Mouse (Mus musculus) frontal cortex, adult (tissue): ENCODE measurements at regions not wholly inside any gene's neighbourhood (a gene's known extent, or its start where the extent isn't known, plus 50 kb on each side); places are given as distances from the start of the nearest gene placed in this dataset.

Experiments used
- ATAC-seq: cut with Nextera tagmentation; 2 replicates; pipeline ENCODE4 v1.9.2; 2017; ENCODE audit warnings: mild to moderate bottlenecking, moderate library complexity, mixed read lengths; ENCODE audit not compliant: low TSS enrichment

DNA sequence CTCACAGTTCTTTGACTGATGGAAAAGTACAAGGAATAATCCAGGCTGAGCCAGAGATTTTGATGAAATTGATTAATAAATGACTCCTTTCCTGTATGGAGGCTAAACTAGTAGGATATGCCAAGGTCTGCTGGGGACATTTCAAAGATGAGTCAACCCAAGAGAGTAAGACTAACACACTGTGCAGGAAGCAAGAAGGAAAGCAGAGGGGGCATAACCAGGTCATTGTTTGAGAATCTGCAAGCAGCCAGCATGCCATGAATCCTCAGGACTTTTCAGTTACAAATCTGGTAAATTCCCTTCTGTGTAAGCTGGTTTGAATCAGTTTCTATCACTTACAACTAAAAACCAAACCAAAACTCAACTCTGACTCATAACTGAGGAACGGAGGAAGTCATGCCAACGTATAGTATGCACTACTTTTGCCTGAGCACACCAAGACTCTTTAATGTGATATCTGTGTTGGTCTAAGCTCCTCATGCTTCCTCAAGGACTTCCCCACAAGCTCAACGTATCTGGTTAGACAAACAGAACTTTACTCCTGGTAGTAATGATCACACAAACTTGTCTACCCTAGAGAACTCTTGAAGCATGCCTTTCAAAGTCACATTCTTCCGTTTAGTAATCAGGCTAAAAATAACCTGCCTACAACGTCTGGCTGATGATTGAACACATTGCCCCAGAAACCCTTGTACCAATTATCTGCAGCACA, 314.0 kb upstream of the Adamts9 start:
- ATAC-seq = no peak

DNA sequence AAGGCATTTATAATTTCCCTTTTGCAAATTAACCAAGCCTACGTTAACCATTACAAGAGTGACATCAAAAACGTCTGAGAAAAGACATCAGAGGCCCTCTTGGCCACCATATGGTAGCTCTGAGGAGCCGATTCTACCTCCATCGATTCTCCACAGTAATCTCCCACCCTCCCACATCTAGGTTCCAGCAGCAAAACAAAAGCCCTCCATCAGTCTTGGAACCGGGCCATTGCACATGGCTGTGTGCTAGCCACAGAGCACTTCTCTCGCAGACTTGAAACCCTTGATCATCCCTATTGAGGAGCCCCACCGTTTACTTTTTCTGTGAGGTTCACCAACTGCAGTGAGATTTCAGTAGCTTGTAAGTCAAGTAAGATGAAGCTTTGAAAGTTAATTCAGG, 310.5 kb upstream of the Adamts9 start:
- no peak for ATAC-seq

DNA sequence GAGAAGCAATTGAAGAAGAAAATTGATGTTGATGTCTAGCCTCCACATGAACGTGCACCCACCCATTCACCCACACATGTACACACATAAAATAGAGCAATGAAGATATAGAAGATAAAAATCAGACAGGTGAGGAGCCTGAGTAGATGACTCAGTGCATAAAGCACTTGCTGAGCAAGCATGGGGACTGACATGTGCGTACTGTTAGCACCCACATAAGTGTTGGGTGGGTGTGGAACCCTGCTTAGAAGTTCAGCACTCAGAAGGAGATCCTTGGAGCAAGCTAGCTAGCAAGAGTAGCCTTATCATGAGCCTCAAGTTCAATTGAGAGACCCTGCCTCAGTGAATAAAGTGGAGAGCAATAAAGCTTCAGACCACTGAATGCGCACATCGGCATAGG, 305.7 kb upstream of the Adamts9 start:
- peak; percentile 83 for ATAC-seq

DNA sequence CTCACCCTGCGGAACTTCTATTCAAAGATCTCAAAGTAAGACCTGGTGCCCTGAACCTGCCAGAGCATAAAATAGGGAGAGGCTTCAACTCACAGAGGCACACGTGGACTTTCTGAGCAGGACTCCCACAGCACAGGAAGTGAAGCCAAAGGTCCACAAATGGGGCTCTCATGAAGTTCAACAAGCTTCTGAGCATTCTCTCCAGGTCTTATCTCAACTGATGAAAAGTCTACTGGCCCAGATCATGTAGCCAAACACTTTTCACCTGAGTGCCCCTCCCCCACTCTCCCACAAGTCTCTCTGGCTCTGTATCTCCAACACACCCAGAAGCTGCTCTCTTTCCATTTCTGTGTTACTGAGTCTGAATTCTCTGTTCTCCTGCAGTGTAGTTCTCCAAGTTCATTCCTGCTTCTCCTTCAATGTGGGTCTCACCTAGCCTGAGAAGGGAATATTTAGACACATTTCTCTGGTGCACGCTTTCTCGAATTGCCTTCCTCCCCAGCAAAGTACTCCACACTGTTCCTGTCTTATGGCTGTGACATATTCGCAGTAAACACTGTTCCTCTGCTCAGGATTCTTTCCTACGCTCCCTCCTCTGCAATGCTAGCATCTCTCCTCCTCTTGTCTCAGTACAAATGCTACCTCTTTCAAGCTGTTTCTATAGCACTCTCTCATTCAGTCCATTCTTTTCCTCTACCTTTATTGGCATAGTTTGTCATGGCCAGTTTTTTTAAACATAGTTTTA, 303.4 kb upstream of the Adamts9 start:
- ATAC-seq = peak; percentile 95

DNA sequence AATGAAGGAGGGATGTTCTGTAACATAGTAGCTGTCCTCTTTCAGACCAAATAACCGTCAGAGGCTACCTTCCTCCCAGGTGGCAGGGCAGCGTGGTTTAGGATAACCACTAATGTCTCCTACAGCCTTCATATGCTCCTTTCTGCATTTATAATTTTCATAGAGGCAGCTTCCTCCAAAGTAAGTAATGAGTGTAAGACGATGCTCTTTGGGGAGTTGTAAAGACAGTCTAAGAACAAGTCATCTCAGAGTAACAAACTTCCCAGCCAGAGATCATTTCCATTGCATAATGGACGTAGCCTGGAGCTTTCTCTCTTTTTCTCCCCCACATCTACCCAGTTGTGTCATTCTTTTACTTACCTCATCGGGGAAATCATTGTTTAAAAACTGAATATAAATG, 292.3 kb upstream of the Adamts9 start:
- ATAC-seq = no peak

DNA sequence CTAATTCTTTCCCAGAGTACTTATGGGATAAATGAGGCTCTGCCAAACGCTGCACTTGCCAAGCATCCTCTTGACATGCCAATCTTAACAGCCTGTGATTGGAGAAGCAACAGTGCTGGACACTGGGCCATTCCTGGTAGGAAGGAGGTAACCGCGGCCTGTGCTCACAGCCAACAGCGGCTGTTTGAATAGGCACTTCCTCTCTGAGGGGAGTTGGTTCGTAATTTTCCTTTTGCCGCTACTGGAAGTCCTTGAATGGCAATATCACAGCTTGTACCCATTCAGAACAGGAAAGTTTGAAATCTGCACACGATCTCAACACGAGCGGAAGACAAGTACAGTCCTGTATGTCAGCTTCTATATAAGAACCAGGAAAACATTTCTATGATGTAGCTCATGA, 289.3 kb upstream of the Adamts9 start:
- no peak for ATAC-seq

DNA sequence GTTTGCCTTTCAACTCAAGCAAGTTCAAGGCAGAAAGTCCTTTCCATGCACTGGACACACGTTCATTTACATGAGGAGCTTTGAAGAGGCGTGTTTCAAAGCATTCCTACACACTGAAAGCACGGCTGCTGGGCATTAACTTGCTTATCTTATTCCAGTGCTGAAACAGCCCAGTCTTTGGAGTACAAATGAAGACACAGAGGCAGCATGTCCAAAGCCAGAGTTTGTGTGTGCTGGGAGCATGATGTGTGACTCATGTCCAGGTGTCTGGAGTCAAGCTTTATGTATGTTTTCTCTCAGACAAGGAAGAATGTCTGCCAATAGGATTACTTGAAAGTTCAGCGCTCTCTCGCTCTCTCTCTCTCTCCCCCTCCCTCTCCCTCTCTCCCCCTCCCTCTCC, 287.2 kb upstream of the Adamts9 start:
- ATAC-seq = no peak

DNA sequence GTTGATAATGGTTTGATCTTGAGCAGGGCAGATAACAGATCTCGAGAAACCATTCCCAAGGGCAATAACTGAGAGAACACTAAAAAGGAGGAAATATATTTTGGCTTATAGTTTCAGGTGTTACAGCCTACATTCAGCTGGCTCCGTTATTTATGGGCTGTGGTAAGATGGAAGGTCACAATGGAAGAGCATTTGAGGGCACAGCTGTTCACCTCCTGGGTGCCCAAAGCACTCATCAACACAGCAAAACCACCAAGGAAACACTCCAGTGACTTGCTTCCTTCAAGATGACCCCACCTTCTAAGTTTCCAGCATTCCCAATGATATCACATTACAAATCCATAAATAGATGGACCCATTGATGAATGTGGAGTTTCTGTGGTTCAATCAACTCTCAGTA, 286.0 kb upstream of the Adamts9 start:
- ATAC-seq = no peak

DNA sequence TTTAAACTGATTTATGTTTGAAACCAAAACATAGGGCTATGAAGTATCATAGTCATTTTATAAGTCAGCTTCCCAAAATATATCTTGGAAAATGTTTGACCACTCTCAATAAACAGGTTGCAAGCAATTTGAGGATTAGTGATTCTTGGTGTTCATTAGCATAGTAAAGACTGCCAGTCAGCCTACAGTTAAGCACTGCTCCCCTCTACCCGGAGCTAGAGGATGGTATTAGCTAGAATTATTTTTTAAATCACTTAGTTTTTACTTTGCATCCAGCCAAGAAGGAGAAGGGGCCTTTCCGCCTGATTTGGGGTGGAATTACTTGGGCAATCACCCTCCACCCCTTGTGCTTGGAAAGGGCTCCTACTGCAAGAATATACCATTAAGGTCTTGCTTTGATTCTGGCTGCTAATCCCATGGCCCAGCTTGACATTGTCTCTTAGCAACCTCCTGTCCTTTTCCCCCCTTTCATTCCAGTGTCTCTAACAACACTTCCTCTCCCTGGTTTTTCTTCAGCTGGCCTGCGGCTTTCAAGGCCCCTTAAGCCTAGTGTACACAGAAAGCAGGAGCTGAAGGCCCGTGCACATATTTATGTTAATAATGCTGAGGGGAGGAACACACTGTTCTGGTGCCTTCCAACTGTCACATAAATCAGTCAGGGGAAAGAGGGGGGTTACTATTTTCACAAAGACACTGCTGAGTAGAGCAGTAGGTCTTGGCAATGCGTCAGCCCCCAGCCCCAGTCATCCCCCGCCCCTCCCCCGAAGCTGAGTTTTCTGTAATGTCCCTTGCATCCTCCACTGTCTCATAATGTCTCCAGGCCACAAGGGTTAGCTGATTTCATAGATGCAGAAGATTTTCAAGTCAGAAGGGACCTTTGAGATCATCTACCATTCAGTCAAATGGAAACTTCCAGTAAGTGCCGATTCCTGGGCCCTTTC, 280.6 kb upstream of the Adamts9 start:
- ATAC-seq = no peak

DNA sequence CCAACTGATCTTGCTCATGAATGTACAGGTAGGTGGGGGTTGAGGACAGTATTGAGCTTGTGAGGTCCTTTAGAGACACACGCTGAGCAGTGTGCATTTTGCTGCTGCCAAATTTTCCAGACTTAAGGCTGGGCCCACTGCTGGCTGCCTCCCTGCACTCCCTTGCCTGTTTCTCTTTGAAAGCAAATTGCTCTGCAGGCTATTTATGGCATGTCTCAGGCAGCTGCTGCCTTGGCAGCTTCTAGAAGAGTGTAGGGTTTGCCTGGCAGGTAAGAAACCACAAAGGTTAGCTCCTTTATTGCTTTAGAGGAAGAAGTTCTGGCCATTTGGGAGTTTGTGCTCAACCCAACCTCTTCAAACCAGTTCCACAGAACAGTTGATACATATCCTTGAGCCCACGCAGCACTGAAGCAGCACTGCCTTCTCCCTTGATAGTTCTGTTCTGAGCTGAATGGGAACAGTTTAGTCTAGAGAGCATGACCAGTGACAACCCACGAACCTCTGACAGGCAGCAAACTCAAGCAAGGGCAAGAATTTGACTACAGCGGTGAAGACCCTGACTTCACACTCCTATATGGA, 274.8 kb upstream of the Adamts9 start:
- ATAC-seq = peak; percentile 98

DNA sequence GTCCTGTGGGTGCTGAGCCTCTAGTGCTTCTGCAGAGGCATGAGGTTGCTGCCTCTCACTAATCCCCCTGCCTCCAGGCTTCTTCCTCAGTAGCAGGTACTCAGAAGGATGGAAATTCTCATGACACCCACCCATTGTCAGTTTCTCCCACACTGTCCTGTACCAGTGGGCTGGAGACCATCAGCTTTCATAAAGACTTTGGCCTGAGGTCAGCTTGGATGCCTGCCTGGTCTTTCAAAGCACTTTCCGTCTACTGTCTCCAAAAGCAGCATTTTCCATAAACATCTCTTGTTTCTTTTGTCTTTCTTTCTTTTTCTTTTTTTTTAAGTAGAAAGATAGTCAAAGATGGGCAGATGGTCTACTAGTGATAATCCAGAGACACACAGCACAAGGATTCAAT, 257.6 kb upstream of the Adamts9 start:
- no peak for ATAC-seq

DNA sequence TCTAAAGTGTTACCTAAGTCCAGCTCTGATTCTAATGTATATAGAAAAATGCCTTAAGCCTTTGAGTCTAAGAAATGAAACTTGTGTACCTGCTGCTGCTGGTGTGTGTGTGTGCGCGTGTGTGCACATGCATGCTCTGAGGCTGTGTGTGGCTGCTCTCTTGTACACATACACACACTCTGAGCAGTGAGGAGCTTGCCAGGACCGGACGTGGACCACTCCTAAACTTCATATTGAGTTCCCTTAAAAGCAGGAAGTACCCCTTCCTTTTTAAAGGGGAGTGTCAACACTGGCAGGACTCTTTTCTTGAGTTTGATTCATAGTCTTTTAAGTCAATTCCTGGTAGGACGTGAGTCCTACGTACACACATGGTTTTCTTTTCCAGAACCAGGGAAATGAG, 251.4 kb upstream of the Adamts9 start:
- no peak for ATAC-seq

DNA sequence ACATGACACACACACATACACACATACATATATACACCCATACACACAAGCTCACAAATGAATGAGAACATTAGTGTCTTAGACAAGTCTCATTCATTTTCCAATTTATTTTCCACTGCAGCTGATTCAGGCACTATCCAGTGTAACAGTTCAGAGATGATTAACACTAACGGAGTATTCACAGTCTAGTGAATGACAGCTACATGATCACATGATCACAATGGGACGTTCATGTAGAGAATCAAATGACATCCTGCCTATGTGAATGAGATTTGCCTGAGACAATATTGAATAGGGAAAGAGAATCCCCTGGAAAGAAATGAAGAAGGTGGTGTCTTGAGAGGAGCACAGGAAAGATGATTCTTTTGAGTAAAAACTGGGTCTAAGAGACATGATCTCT, 249.7 kb upstream of the Adamts9 start:
- ATAC-seq = no peak

DNA sequence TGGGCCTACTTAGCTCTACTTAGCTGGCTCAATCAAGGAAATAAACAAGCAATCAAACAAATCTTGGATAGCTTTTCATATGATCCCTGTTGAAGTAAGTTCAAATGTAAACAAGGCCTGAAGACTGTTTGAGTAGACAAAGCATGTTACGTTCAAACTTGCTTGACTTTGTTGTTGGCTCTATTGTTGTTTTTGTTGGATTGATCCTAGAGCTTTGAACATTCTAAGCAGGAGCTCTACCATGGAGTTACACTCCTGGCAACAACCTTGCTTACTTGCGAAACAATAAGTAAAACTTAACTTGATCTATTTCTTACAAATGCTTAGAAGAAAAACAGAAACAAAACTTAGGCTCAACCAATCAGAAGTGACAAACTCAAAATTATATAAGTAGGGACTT, 247.7 kb upstream of the Adamts9 start:
- ATAC-seq = no peak

DNA sequence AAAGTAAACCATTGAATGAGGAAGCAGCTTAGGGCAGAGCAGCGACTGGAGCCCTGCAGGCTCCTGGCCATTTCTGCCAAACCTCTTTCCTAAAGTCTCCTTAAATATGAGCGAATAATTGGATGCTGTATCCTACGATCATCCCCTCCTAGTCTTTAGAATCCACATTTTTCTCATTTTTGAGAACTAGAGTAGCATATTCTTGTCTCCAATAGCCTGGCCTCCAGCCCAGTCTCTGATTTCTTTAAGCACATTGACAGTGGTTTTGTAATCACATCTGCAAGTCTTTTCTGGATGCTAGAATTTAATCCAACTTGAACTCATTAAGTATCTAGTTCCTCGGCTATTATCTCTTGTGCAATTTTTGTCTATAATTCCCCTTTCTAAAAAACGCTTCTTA, 225.2 kb upstream of the Adamts9 start:
- 0 out of 2 replicates have a peak, but pooled peaks have one; percentile 47 for ATAC-seq

DNA sequence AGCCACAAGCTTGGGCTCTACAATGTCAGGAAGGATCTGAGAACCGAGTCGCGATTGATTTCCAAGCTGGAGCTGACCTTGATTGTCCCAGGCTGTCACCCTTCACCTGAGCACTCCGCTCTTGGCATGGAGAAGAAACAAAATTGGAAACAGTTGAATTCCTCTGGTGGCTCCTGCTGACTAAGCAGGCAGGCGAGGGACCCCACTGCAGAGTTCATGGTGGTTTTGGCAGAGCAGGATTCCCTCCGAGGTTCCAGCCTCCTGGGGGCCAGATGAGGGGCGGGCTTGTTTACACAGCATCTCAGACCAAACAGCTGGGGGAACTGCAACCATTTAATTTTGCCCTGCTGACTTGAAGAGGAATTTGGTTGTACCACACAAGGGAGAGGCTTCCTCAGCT, 224.0 kb upstream of the Adamts9 start:
- no peak for ATAC-seq

DNA sequence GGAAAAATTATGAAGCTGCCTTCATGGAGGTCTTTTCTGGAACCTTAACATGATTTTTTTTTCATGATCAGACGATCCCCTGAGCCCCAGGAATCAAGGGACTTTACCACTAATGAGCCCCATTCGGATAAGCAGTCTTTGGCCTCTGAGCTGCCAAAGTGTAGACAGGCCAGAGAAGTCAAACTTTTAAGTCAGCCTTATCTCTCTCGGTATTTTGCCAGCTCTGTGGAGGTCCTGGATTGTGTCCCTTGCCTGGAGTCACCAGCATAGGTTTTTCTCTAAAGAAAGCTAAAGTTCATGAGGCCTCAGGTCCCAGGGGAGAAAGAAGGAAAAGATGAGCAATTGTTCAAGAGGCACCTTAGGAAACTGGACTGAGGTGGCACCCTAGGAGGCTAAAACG, 222.7 kb upstream of the Adamts9 start:
- ATAC-seq = no peak

DNA sequence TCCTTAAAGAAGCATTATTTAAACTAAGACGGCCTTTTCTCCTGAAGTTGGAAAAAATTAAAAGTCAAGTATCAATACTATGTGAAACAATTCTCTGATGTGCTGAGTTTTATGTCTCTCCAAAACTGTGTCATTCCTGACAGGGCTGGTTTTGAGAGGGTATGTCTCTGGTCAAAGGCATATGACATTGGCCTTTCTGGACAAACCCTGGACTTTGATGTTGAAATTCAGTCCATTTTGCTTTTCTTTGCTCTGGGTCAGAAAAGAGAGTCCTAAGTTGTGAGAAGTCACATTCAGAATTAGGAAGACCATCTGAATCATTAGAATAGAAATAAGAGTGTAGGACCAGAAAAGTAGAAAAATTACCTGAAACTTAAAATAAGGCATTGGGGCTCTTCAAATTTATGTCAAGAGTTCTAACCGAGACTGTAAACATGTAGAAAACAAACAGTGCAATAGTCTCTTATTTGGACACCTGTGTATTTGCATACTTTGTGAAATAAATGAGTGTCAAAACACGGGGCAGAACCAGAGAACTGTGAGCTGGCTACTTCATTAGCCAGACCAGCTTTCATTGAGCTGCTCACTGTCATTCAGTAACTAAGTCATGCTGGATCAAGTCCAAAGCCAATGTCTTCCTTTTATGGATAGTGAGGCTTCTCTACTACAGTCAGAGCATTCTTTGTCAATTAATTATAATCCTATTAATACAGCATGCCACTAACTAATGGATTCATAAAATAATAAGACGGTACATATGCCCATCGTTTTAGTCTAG, 209.3 kb upstream of the Adamts9 start:
- ATAC-seq = no peak

DNA sequence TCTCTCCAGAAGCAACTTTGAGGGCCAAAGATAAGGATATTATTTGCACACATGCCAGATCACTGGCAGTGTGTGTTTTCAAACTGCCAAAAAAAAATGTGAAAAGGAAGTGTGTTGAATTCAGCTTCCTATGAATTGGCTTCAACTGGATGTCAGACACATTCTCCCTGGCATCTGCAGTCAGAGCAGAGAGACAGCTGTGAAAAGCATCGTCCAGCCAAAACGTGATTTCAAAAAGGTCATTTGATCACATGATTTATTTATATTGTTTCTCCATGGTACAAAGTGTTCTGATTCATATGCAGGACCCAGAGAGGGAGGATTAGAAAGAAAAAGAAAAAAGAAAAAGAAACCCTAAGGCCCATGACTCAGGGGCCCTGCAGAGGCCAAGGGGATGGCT, 207.2 kb upstream of the Adamts9 start:
- ATAC-seq = no peak

DNA sequence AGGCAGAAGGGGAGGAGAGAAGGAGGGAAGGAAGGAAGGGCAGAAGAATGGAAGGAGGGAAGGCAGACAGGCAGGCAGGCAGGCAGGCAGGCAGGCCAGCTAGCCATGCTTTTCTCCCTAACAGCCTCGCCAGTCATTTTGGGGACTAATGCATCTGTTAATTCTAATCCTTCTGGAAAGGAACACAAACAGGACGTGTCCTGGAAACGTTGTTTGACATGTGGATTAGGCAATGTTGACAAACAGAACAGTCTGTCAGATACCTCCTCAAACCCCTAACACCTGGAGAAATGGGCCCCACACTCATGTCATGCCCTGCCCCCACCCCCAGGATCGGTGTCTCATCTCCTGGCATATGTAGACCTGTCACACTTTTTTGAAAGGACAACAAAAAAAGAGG, 206.7 kb upstream of the Adamts9 start:
- no peak for ATAC-seq

DNA sequence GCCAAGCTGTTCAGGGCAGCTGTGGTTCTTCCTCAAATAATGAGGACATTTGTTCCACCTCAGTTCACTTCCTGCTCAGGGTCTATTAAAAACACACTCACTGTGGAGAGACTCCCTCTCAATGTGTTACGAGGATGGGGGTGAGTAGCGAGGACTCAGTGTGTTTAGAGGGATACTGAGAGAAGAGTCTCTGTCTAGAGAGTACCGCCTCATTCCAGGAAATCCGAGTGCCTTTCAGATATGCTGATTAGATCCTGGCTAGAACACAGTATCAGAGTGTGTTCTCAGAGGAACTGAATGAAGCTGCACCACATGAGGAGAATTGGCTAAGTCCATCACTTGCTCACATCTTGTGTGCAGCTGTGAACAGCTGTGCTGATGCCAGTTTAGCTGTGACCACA, 197.0 kb upstream of the Adamts9 start:
- ATAC-seq = peak; percentile 34; the same call in 1 of the 2 replicates
